Mouse (Mus musculus): ENCODE results near the gene Sgf29.

DNA sequence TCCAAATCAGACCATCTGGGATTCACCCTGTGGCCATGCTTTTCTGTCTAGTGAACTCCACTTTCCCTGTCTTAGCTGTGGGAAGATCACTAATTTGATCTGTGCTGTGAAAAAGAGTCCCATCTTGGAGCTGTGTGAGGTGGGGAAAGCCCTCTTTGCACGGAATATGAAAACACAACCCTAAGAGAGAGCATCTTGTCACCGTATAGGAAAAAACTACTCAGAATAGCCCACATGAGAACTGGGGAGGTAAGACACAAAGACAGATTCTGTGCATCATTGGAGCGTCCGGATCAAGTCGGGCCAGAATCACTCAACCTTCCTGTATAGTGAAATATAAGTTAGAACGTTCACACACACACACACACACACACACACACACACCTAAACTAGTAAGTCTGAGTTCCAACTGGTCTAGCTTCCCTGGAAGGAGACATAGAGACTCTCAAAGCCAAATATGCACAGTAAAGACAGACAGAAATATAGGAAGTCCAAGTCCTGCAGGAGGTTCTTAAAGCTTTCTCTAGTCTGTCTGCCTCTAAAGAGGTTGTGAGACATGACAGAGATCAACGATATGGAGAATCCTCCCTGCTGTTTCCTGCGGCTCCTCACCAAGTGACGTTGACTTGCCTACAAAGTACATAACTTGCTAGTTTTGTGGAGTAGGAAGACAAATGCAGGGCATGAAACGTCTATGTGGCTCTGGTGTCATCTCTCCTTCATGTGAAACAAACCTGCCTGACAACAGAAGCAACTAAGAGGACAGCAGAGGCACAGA lies 59.3 kb downstream of the Sgf29 start:
- TF ChIP-seq CTCF (IDR thresholded peaks at IDR 0.05): no peak
- TF ChIP-seq EP300 (IDR thresholded peaks at IDR 0.05; ENCODE audit: insufficient read depth, low read depth, low read length): no peak
